Mouse (Mus musculus): ENCODE measurements around the gene Nr1h4. TPM values are rescaled to one million over a fixed set of nuclear protein-coding genes. Genes with fewer than 3 reads are reported as not detected.
"Not testable (repeated sequence)": the region's sequence is repeated elsewhere in the genome, so short reads cannot be mapped to it uniquely, and the experiment has no call there.

Gene Nr1h4
- total and polyA plus RNA-seq, 2 experiments, result 58.4 to 168 TPM

DNA sequence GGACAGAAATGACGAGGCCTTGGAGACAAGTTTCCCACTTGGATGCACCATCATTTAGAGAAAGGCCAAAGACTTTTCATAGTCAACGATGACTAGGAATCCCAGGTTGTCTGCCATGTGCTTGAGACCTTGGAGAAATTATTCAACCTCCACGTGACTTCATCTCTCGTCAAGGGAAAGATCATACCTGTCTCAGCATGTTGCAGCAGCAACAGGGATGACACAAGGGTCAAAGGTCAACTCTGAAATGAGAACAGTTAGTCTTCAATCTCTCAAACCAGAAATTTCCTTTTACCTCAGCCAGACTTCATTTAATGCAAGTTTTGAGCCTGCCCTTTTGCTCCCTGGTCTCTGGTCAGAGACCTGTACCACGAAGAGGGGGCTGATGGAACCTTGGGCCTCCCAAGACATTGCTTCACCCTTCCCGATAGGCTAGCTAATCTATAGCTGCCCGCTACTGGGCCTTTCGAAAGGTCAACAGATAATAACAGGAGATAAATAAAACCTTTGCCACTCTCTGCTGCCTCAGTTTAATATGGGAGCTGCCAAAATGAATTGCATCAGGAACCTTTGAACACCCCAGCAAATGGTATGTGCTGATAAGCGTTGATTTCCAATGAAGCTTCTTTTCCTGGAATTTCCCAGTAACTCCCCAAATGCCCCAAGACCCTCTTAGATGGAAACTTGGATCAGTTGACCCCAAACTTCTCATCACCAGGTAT lies 32.1 kb upstream of the Nr1h4 start:
- TF ChIP-seq CTCF (IDR thresholded peaks at IDR 0.05; ENCODE audit: low read depth, low read length), result no peak
- TF ChIP-seq POLR2A (IDR thresholded peaks at IDR 0.05; ENCODE audit: extremely low read depth, insufficient read depth, low read length), result no peak
- Histone ChIP-seq H3K27ac (replicated peaks; ENCODE audit: insufficient read depth, low read depth, low read length) (peak overlapping the region; percentile 99), H3K4me3 (ENCODE audit: insufficient read depth, low read depth, low read length) (no peak overlapping the region), H3K27me3 (ENCODE audit: control insufficient read depth, insufficient read depth, low read length) (no peaks in the 10 kb centered on the region), H3K79me2 (ENCODE audit: control insufficient read depth, insufficient read depth, low read length) (no peaks in the 10 kb centered on the region), H3K36me3 (ENCODE audit: control insufficient read depth, insufficient read depth, low read length) (no peaks in the 10 kb centered on the region), H3K9ac (ENCODE audit: low read depth, low read length) (no peak overlapping the region), H3K4me1 (ENCODE audit: control insufficient read depth, insufficient read depth, low read length) (peaks cover 20% of the 10 kb centered on the region)
- 32% methylated on average over 9 of the region's 9 CpGs for WGBS
- peak; percentile 96 for DNase-seq (ENCODE audit: extremely low read depth, low read depth, low spot score)

DNA sequence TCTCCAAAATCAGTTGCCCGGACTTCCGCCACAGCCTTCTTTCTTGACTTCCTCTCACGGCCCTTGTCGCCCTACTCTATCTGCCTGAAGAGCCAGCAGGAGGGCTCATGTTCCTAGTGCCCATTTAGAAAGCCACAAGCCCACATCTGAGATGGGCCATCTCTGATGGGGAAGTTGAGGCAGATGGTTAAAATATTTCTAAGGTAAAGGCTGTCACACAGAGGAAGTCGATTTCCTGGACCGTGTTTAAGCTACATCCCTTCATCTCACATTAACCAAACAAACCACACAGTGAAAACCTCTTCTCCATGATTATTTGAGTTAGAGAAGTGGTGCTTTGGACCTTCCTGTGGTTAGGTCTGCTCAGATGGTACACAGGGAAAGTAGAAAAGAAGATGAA lies 28.7 kb upstream of the Nr1h4 start:
- peaks cover 20% of the 10 kb centered on the region for H3K4me1 ChIP-seq (ENCODE audit: control insufficient read depth, insufficient read depth, low read length)
- no peak overlapping the region for H3K27ac ChIP-seq (replicated peaks; ENCODE audit: insufficient read depth, low read depth, low read length)
- DNase-seq (ENCODE audit: extremely low read depth, low read depth, low spot score), result no peak
- no peak overlapping the region for H3K4me3 ChIP-seq (ENCODE audit: insufficient read depth, low read depth, low read length)
- TF ChIP-seq POLR2A (IDR thresholded peaks at IDR 0.05; ENCODE audit: extremely low read depth, insufficient read depth, low read length) (no peak), CTCF (IDR thresholded peaks at IDR 0.05; ENCODE audit: low read depth, low read length) (no peak)
- no peaks in the 10 kb centered on the region for H3K79me2 ChIP-seq (ENCODE audit: control insufficient read depth, insufficient read depth, low read length)
- no peaks in the 10 kb centered on the region for H3K36me3 ChIP-seq (ENCODE audit: control insufficient read depth, insufficient read depth, low read length)
- H3K9ac ChIP-seq (ENCODE audit: low read depth, low read length), result no peak overlapping the region
- no peaks in the 10 kb centered on the region for H3K27me3 ChIP-seq (ENCODE audit: control insufficient read depth, insufficient read depth, low read length)
- 83% methylated on average over 6 of the region's 6 CpGs for WGBS

DNA sequence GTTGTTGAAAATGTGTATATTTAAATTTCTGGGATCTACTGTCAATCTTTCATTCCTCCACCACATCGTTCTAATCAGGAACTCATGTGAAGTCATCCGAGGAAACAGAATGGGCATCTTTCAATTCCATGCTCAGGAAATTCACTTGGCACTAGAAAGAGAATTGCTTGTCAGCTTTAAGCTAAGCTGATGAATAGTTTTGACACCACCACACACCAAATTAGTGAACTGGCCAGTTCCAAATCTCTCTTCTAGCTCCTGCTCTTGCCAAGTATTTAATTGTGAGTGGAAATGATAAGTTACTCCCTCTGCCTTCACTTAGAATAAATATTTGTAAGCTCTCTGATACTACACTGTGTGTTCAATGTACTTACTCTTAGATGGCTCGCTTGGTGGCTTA lies 26.0 kb upstream of the Nr1h4 start:
- Histone ChIP-seq H3K27me3 (ENCODE audit: control insufficient read depth, insufficient read depth, low read length) (no peaks in the 10 kb centered on the region), H3K4me1 (ENCODE audit: control insufficient read depth, insufficient read depth, low read length) (peaks cover 4% of the 10 kb centered on the region), H3K36me3 (ENCODE audit: control insufficient read depth, insufficient read depth, low read length) (no peaks in the 10 kb centered on the region), H3K4me3 (ENCODE audit: insufficient read depth, low read depth, low read length) (no peak overlapping the region), H3K27ac (replicated peaks; ENCODE audit: insufficient read depth, low read depth, low read length) (no peak overlapping the region), H3K9ac (ENCODE audit: low read depth, low read length) (no peak overlapping the region), H3K79me2 (ENCODE audit: control insufficient read depth, insufficient read depth, low read length) (no peaks in the 10 kb centered on the region)
- no peak for TF ChIP-seq POLR2A (IDR thresholded peaks at IDR 0.05; ENCODE audit: extremely low read depth, insufficient read depth, low read length)
- no peak for TF ChIP-seq CTCF (IDR thresholded peaks at IDR 0.05; ENCODE audit: low read depth, low read length)
- DNase-seq (ENCODE audit: extremely low read depth, low read depth, low spot score), result no peak
- WGBS, result 61% methylated on average over 3 of the region's 3 CpGs

DNA sequence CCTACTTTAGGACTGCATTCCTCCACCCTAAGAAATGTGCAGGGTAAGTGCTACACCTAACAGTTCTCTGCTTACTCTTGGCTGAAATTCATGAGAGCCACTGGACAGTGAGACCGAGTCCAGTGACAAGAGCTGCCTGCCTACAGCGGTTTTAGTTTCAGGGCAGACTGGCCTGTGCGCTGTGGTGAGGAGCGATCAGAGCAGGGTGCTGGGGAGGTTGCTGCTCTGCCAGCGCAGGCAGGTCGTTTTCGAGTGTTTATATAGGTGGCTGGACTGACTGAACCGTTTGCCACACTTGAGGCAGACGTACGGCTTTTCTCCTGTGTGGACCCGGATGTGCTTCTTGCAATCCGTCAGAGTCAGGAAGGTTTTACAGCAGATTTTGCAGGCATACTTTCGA lies 21.5 kb upstream of the Nr1h4 start:
- not testable (repeated sequence) for H3K36me3 ChIP-seq (ENCODE audit: control insufficient read depth, insufficient read depth, low read length); H3K9ac ChIP-seq (ENCODE audit: low read depth, low read length); DNase-seq (ENCODE audit: extremely low read depth, low read depth, low spot score); H3K27ac ChIP-seq (replicated peaks; ENCODE audit: insufficient read depth, low read depth, low read length); H3K4me1 ChIP-seq (ENCODE audit: control insufficient read depth, insufficient read depth, low read length); H3K4me3 ChIP-seq (ENCODE audit: insufficient read depth, low read depth, low read length); H3K27me3 ChIP-seq (ENCODE audit: control insufficient read depth, insufficient read depth, low read length); H3K79me2 ChIP-seq (ENCODE audit: control insufficient read depth, insufficient read depth, low read length)
- 81% methylated on average over 13 of the region's 13 CpGs for WGBS

DNA sequence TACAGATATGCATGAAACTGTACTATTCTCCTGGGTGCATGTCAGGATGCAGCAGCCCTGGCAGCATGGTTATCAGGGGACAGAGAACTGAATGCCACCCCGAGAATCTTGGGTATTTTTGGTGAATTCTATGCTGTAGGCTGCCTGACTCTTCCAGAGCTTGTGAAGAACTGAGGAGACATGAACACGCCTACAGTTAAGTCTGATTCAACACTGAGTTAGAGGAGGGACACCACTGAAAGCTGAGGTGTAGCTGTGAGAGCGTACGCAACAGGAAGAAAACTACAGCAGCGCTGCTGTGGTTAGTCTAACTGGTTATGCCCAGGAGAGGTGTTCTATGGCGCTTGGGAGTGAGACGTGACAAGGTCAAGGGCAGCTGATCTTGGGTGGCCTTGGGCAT lies 20.5 kb upstream of the Nr1h4 start:
- H3K4me3 ChIP-seq (ENCODE audit: insufficient read depth, low read depth, low read length); H3K9ac ChIP-seq (ENCODE audit: low read depth, low read length); H3K79me2 ChIP-seq (ENCODE audit: control insufficient read depth, insufficient read depth, low read length); H3K36me3 ChIP-seq (ENCODE audit: control insufficient read depth, insufficient read depth, low read length); H3K4me1 ChIP-seq (ENCODE audit: control insufficient read depth, insufficient read depth, low read length); H3K27ac ChIP-seq (replicated peaks; ENCODE audit: insufficient read depth, low read depth, low read length); DNase-seq (ENCODE audit: extremely low read depth, low read depth, low spot score); H3K27me3 ChIP-seq (ENCODE audit: control insufficient read depth, insufficient read depth, low read length): not testable (repeated sequence)
- 92% methylated on average over 7 of the region's 7 CpGs for WGBS

DNA sequence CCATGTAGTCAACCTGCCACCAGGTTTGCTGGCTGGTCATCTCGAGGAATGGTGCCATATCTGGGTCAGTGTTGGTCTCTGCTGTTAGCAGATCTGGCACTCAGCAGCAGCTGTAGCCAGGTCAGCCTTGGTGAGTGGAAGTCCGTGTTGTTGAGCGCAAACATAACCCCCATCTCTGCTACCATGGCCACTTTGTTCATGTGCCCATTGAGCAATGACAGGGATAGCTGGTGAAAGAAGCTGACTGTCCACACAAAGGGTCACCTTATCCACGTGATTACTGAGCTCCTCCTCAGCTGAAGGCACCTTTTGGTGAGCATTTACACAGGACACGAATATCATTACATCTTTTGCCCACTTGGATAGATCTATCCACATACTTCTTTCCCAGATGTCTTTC lies 19.6 kb upstream of the Nr1h4 start:
- DNase-seq (ENCODE audit: extremely low read depth, low read depth, low spot score), result peak; percentile 92
- Histone ChIP-seq H3K27ac (replicated peaks; ENCODE audit: insufficient read depth, low read depth, low read length) (peak overlapping the region; percentile 44; the same call in 1 of the 2 replicates), H3K4me1 (ENCODE audit: control insufficient read depth, insufficient read depth, low read length) (peaks cover 5% of the 10 kb centered on the region), H3K9ac (ENCODE audit: low read depth, low read length) (no peak overlapping the region), H3K36me3 (ENCODE audit: control insufficient read depth, insufficient read depth, low read length) (no peaks in the 10 kb centered on the region), H3K27me3 (ENCODE audit: control insufficient read depth, insufficient read depth, low read length) (no peaks in the 10 kb centered on the region), H3K79me2 (ENCODE audit: control insufficient read depth, insufficient read depth, low read length) (no peaks in the 10 kb centered on the region), H3K4me3 (ENCODE audit: insufficient read depth, low read depth, low read length) (no peak overlapping the region)
- WGBS, result 28% methylated on average over 5 of the region's 5 CpGs
- TF ChIP-seq POLR2A (IDR thresholded peaks at IDR 0.05; ENCODE audit: extremely low read depth, insufficient read depth, low read length), result no peak
- no peak for TF ChIP-seq CTCF (IDR thresholded peaks at IDR 0.05; ENCODE audit: low read depth, low read length)
